11 mouse cellular contexts compared by ENCODE assay signal in the genomic region with DNA sequence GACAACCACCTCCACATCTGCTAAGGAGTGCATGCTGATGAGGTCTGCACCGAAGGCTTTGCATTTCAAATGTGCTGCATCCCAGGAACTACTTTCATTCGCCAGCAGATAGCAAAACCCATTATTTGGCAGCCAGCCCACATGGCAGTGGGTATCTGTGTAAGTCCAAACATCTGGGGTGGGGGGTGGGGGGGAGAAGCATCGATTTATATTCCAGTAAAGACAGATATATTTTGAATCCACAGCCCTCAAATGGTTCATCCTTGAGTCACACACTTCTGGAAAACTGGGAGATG. TPM values are rescaled to one million over a fixed set of nuclear protein-coding genes. Genes with fewer than 3 reads are reported as not detected.
DNase-seq lines count a peak whose midpoint lies in the region; ATAC-seq and TF ChIP-seq lines count a peak whose summit lies in the region.
"Had no signal": no experiment of that assay in that cellular context is flagged by ENCODE, and none has a peak within 500 bp of the region (broad histone marks: within the 10 kb centered on the region; RNA-seq: fewer than 3 reads in every experiment).

No protein-coding gene starts in this region.

- DNase-seq in heart, adult 11 months: no peak
- DNase-seq in lung, postnatal 0 days (ENCODE audit: low spot score): no peak
- no peak for DNase-seq in lung, adult 2 months
- DNase-seq in gastrocnemius, postnatal 14 days: no peak
- no peak for DNase-seq in gastrocnemius, postnatal 10 days
- DNase-seq: cerebellum, adult 9-10 months; spleen, adult 18-20 months had no signal

- no peak overlapping the region; the same call in 1 of the 2 replicates for H3K4me3 ChIP-seq in heart, embryonic 15.5 days
- H3K4me3 ChIP-seq in lung, postnatal 0 days (ENCODE audit: low read depth, low read length): no peak overlapping the region; the same call in 1 of the 2 replicates
- no peak overlapping the region for H3K4me3 ChIP-seq in lung, adult 2 months (replicated peaks; ENCODE audit: extremely low read depth, low read depth, low read length)
- 0 out of 2 replicates have a peak overlapping the region, but pooled peaks have one; percentile 4 for H3K4me3 ChIP-seq in intestine, embryonic 16.5 days (ENCODE audit: low read length)
- no peak overlapping the region for H3K4me3 ChIP-seq in stomach, embryonic 15.5 days (replicated peaks)
- H3K4me3 ChIP-seq: limb, embryonic 12.5 days had no signal

- H3K9me3 ChIP-seq in heart, embryonic 15.5 days (replicated peaks): no peaks in the 10 kb centered on the region
- no peaks in the 10 kb centered on the region for H3K9me3 ChIP-seq in lung, postnatal 0 days (ENCODE audit: low read length)
- no peaks in the 10 kb centered on the region for H3K9me3 ChIP-seq in intestine, embryonic 16.5 days (ENCODE audit: control insufficient read depth, low read length)
- no peaks in the 10 kb centered on the region for H3K9me3 ChIP-seq in stomach, embryonic 15.5 days
- H3K9me3 ChIP-seq: limb, embryonic 12.5 days had no signal

- no peak for TF ChIP-seq EP300 in lung, postnatal 0 days (IDR thresholded peaks at IDR 0.05)

- peaks cover 11% of the 10 kb centered on the region for H3K4me1 ChIP-seq in heart, embryonic 15.5 days (replicated peaks)
- H3K4me1 ChIP-seq in lung, postnatal 0 days (ENCODE audit: insufficient read depth, low read depth, low read length): 0 out of 2 replicates have a peak, but pooled peaks cover 3% of the 10 kb centered on the region
- H3K4me1 ChIP-seq in lung, adult 2 months (ENCODE audit: control insufficient read depth, insufficient read depth, low read length): no peaks in the 10 kb centered on the region; the same call in 1 of the 2 replicates
- H3K4me1 ChIP-seq in intestine, embryonic 16.5 days (ENCODE audit: control insufficient read depth, insufficient read depth, low read length): no peaks in the 10 kb centered on the region
- H3K4me1 ChIP-seq in stomach, embryonic 15.5 days: 0 out of 2 replicates have a peak, but pooled peaks cover 2% of the 10 kb centered on the region

- TF ChIP-seq POLR2A in lung, adult 2 months (IDR thresholded peaks at IDR 0.05; ENCODE audit: borderline replicate concordance, extremely low read depth, low read depth, low read length): no peak

- no peak overlapping the region for H3K9ac ChIP-seq in heart, embryonic 15.5 days
- no peak overlapping the region for H3K9ac ChIP-seq in lung, postnatal 0 days (replicated peaks; ENCODE audit: low read depth)
- no peak overlapping the region for H3K9ac ChIP-seq in intestine, embryonic 16.5 days (ENCODE audit: low read depth, low read length)
- H3K9ac ChIP-seq in stomach, embryonic 15.5 days: no peak overlapping the region
- H3K9ac ChIP-seq: limb, embryonic 12.5 days had no signal

- no peak for ATAC-seq in heart, embryonic 15.5 days (replicated peaks; ENCODE audit: insufficient number of reproducible peaks, insufficient read depth, low FRiP score, low read depth)
- ATAC-seq in lung, postnatal 0 days: no peak
- no peak for ATAC-seq in intestine, embryonic 16.5 days
- ATAC-seq in stomach, embryonic 15.5 days (ENCODE audit: insufficient read depth, low FRiP score, low read depth): no peak

- no peaks in the 10 kb centered on the region for H3K36me3 ChIP-seq in heart, embryonic 15.5 days
- H3K36me3 ChIP-seq in lung, postnatal 0 days (ENCODE audit: insufficient read depth, low read length): no peaks in the 10 kb centered on the region
- H3K36me3 ChIP-seq in intestine, embryonic 16.5 days (ENCODE audit: control insufficient read depth, insufficient read depth, low read length): no peaks in the 10 kb centered on the region
- no peaks in the 10 kb centered on the region for H3K36me3 ChIP-seq in stomach, embryonic 15.5 days
- H3K36me3 ChIP-seq: limb, embryonic 12.5 days had no signal

- peak overlapping the region; percentile 31; the same call in 1 of the 2 replicates for H3K4me2 ChIP-seq in heart, embryonic 15.5 days
- peak overlapping the region; percentile 37 for H3K4me2 ChIP-seq in lung, postnatal 0 days (replicated peaks; ENCODE audit: low read depth, low read length)
- H3K4me2 ChIP-seq in intestine, embryonic 16.5 days (ENCODE audit: low read depth, low read length): no peak overlapping the region
- peak overlapping the region; percentile 19; the same call in 1 of the 2 replicates for H3K4me2 ChIP-seq in stomach, embryonic 15.5 days
- H3K4me2 ChIP-seq: limb, embryonic 12.5 days had no signal

- H3K27me3 ChIP-seq in heart, embryonic 15.5 days: no peaks in the 10 kb centered on the region
- no peaks in the 10 kb centered on the region for H3K27me3 ChIP-seq in lung, postnatal 0 days (replicated peaks; ENCODE audit: insufficient read depth, low read length)
- no peaks in the 10 kb centered on the region for H3K27me3 ChIP-seq in intestine, embryonic 16.5 days (replicated peaks; ENCODE audit: control insufficient read depth, insufficient read depth, low read length)
- H3K27me3 ChIP-seq in stomach, embryonic 15.5 days (replicated peaks): no peaks in the 10 kb centered on the region
- H3K27me3 ChIP-seq: limb, embryonic 12.5 days had no signal

- intact Hi-C loops in gastrocnemius, postnatal 14 days (cut with DNase I; ENCODE audit: low total_unique reads): no loop called here

- no peak overlapping the region for H3K27ac ChIP-seq in heart, embryonic 15.5 days
- no peak overlapping the region for H3K27ac ChIP-seq in lung, postnatal 0 days (ENCODE audit: low read length)
- no peak overlapping the region for H3K27ac ChIP-seq in intestine, embryonic 16.5 days (ENCODE audit: low read length)
- no peak overlapping the region for H3K27ac ChIP-seq in stomach, embryonic 15.5 days
- H3K27ac ChIP-seq: limb, embryonic 12.5 days had no signal

- no peak for TF ChIP-seq CTCF in lung, postnatal 0 days (IDR thresholded peaks at IDR 0.05)
- no peak for TF ChIP-seq CTCF in lung, adult 2 months (IDR thresholded peaks at IDR 0.05; ENCODE audit: insufficient read depth, low read length)

- WGBS in heart, embryonic 15.5 days: 27% methylated on average over 3 of the region's 3 CpGs
- 19% methylated on average over 3 of the region's 3 CpGs for WGBS in lung, postnatal 0 days
- 22% methylated on average over 3 of the region's 3 CpGs for WGBS in lung, adult 2 months
- 34% methylated on average over 3 of the region's 3 CpGs for WGBS in intestine, embryonic 16.5 days
- WGBS in stomach, embryonic 15.5 days: 27% methylated on average over 3 of the region's 3 CpGs

RNA-seq across cellular contexts. Expression of gene Ly75, which starts 27.8 kb away (rescaled TPM):
- polyA plus RNA-seq in heart, embryonic 15.5 days (2015; fragmentation: Nextera tagmentation; extraction: Ambion mirVana): 1.3 and 5.0 TPM in 2 replicates
- 1.7 and 2.2 TPM in 2 replicates for polyA plus RNA-seq in lung, postnatal 0 days (2015; fragmentation: Nextera tagmentation; extraction: Ambion mirVana)
- polyA plus RNA-seq in lung, adult 2 months (2012; rRNA removed): 1.7 and 2.9 TPM in 2 replicates
- polyA plus RNA-seq in intestine, embryonic 16.5 days (2015; fragmentation: Nextera tagmentation; extraction: Ambion mirVana): 0.84 and 1.2 TPM in 2 replicates
- 1.1 TPM in 2 replicates for polyA plus RNA-seq in stomach, embryonic 15.5 days (2015; fragmentation: Nextera tagmentation; extraction: Ambion mirVana)
- total RNA-seq in gastrocnemius, postnatal 14 days (2021): under 1 TPM; 0.04 to 0.09 TPM
- total RNA-seq in gastrocnemius, postnatal 10 days (2021): under 1 TPM; 0.09 to 0.25 TPM
